Mouse (Mus musculus) neural tube, embryonic 15.5 days (tissue): ENCODE results near the gene Dpp9. TPM values are rescaled to one million over a fixed set of nuclear protein-coding genes. Genes with fewer than 3 reads are reported as not detected.

Source experiments
- ATAC-seq: fragments of 200-750 bp; cut with Nextera tagmentation; 2 replicates; pipeline ENCODE4 v1.8.0; 2017; ENCODE audit warnings: mild to moderate bottlenecking, moderate TSS enrichment, moderate library complexity; ENCODE audit not compliant: low FRiP score
- H3K27ac ChIP-seq: fragments of 300-500 bp; sonication (generic); replicated peaks from 2 replicates; pipeline ENCODE4 v1.5.1; 2015; ENCODE audit warnings: mild to moderate bottlenecking, inconsistent platforms
- H3K27me3 ChIP-seq: fragments of 300-500 bp; sonication (generic); replicated peaks from 2 replicates; pipeline ENCODE4 v1.6.1; 2015; ENCODE audit warnings: inconsistent platforms
- H3K36me3 ChIP-seq: fragments of 300-500 bp; sonication (generic); 2 replicates; pipeline ENCODE4 v1.6.1; 2015; ENCODE audit warnings: inconsistent platforms
- H3K4me1 ChIP-seq: fragments of 300-500 bp; sonication (generic); 2 replicates; pipeline ENCODE4 v1.6.1; 2015; ENCODE audit warnings: inconsistent platforms
- H3K4me2 ChIP-seq: fragments of 300-500 bp; sonication (generic); 2 replicates; pipeline ENCODE4 v1.6.1; 2015; ENCODE audit warnings: inconsistent platforms, mild to moderate bottlenecking, moderate library complexity
- H3K4me3 ChIP-seq: fragments of 300-500 bp; sonication (generic); replicated peaks from 2 replicates; pipeline ENCODE4 v1.5.1; 2015; ENCODE audit warnings: mild to moderate bottlenecking, inconsistent platforms
- H3K9ac ChIP-seq: fragments of 300-500 bp; sonication (generic); replicated peaks from 2 replicates; pipeline ENCODE4 v1.6.1; 2015; ENCODE audit warnings: mild to moderate bottlenecking, inconsistent platforms
- H3K9me3 ChIP-seq: fragments of 300-500 bp; sonication (generic); replicated peaks from 2 replicates; pipeline ENCODE4 v1.6.1; 2016; ENCODE audit warnings: inconsistent platforms
- WGBS: fragments of 180-500 bp; shearing (Covaris S2); methylation state at CpG from one replicate; pipeline ENCODE4 v1.1.7; 2015; ENCODE audit warnings: mixed read lengths; 5-methylcytosine and 5-hydroxymethylcytosine counted together
- polyA plus RNA-seq: library from polyadenylated mRNA; unstranded; fragments of >200 nt; fragmentation: Nextera tagmentation; extraction: Ambion mirVana; gene quantifications from 2 replicates; pipeline ENCODE4 v1.2.1, GENCODE M21; 2015

Gene Dpp9
- polyA plus RNA-seq, 1 experiment from 2014 or later, result 22.4 TPM

DNA sequence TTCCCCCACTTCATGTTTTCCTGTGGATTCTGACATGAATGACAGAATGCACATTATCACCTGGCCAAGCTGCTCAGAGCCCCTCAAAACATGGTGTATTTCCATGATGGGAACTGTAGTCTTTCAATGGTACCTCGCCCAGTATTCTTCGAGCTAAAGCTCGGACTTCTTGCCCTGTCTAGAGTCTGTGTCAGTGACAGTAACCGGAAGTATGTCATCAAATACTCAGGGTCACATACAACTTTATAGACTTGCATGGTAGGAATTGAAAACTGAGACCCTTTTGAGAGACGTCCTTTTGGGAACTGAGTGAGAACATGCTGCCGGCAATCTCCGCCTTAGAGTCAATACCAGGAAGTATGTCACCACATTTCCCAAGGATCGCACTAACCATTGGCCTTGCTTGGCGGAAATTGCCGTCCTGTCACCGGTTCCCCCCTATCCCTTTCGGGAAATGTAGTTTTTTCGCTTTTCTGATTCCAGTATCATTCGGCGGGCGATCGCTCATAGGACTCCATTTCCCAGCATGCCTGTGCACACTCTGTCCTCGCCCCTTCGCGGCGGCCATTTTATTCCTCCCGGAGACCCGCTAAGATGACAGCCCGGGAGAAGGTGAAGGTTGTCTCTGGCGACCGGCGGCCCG, 37.7 kb upstream of the Dpp9 start, which contains the start of gene Fem1a:
Gene Fem1a, plus strand, starts transcription at position 572 of the 643 bp plus-strand sequence.
- peak within 1 kb of the TSS; percentile 62 for H3K9ac ChIP-seq
- peak; percentile 92 for ATAC-seq
- under 1% methylated on average over 28 of the region's 28 CpGs for WGBS

GRCm38 (mm10) chr17:56255863-56256238, 37.1 kb upstream of the Dpp9 start:
- ATAC-seq, result peak; percentile 94

More for the DNA sequence above, 37.7 kb upstream of the Dpp9 start, which contains the start of gene Fem1a:
- Histone ChIP-seq H3K27ac (peak within 1 kb of the TSS; percentile 95), H3K9me3 (no peaks in the 10 kb centered on the region), H3K27me3 (no peaks in the 10 kb centered on the region), H3K4me1 (peaks cover 56% of the 10 kb centered on the region), H3K36me3 (peaks cover 24% of the 10 kb centered on the region), H3K4me2 (peak within 1 kb of the TSS; percentile 92), H3K4me3 (peak within 1 kb of the TSS; percentile 65)

DNA sequence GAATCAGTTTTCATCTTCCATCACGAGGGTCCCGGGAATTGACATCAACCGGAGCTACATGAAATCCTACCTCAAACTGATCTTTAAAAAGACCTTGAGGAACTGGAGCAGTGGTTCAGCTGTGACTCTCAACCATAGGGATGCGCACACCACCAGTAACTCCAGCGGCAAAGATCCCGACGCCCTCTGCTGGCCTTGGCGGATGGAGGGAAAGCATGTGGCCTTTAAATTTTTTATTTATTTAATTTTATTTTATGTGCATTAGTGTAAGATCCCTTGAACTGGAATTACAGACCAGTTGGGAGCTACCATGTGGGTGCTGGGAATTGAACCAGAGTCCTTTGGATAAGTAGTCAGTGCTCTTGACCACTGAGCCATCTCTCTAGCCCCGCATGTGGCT, 36.7 kb upstream of the Dpp9 start:
- WGBS, result 16% methylated on average over 9 of the region's 9 CpGs
- H3K27ac ChIP-seq, result peak overlapping the region; percentile 95
- ATAC-seq, result peak; percentile 35; the same call in 1 of the 2 replicates
- H3K36me3 ChIP-seq, result peaks cover 20% of the 10 kb centered on the region
- H3K4me3 ChIP-seq, result peak overlapping the region; percentile 65
- peak overlapping the region; percentile 36; the same call in 1 of the 2 replicates for H3K9ac ChIP-seq
- H3K4me1 ChIP-seq, result peaks cover 56% of the 10 kb centered on the region
- peak overlapping the region; percentile 92 for H3K4me2 ChIP-seq
- no peaks in the 10 kb centered on the region for H3K9me3 ChIP-seq
- no peaks in the 10 kb centered on the region for H3K27me3 ChIP-seq

More at GRCm38 (mm10) chr17:56255863-56256238, 37.1 kb upstream of the Dpp9 start:
- peaks cover 56% of the 10 kb centered on the region for H3K4me1 ChIP-seq
- peak overlapping the region; percentile 58 for H3K9ac ChIP-seq
- no peaks in the 10 kb centered on the region for H3K27me3 ChIP-seq
- H3K9me3 ChIP-seq, result no peaks in the 10 kb centered on the region
- H3K27ac ChIP-seq, result peak overlapping the region; percentile 95
- peaks cover 20% of the 10 kb centered on the region for H3K36me3 ChIP-seq
- peak overlapping the region; percentile 92 for H3K4me2 ChIP-seq
- H3K4me3 ChIP-seq, result peak overlapping the region; percentile 65
- under 1% methylated on average over 32 of the region's 32 CpGs for WGBS

DNA sequence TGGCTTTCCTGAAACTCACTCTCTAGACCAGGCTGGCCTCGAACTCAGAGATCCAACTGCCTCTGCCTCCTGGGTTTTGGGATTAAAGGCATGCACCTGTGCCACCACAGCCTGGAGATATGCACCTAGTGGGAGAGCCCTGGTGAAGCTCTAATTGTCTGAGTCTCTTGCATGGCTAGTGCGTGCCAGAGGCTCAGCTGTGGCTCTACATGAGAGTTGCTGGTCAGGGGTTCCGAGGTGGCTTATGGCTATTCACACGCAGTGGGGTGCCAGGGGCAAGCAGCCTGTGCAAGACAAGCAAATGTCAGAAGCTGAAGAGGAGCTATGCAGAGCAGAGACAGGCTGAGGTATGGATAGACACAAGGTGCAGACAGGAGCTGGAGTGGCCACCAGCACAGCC, 36.0 kb upstream of the Dpp9 start:
- Histone ChIP-seq H3K27me3 (no peaks in the 10 kb centered on the region), H3K4me2 (peak overlapping the region; percentile 92; the same call in 1 of the 2 replicates), H3K9me3 (no peaks in the 10 kb centered on the region), H3K9ac (no peak overlapping the region), H3K36me3 (peaks cover 14% of the 10 kb centered on the region), H3K4me3 (no peak overlapping the region), H3K4me1 (peaks cover 51% of the 10 kb centered on the region), H3K27ac (peak overlapping the region; percentile 95)
- no peak for ATAC-seq
- WGBS, result 78% methylated on average over 4 of the region's 4 CpGs

GRCm38 (mm10) chr17:56251136-56251829, 32.6 kb upstream of the Dpp9 start:
- Histone ChIP-seq H3K4me2 (peak overlapping the region; percentile 35), H3K27ac (peak overlapping the region; percentile 81), H3K4me3 (no peak overlapping the region), H3K27me3 (no peaks in the 10 kb centered on the region; the same call in 1 of the 2 replicates), H3K36me3 (no peaks in the 10 kb centered on the region), H3K9me3 (no peaks in the 10 kb centered on the region), H3K4me1 (peaks cover 26% of the 10 kb centered on the region), H3K9ac (no peak overlapping the region)
- ATAC-seq, result peak; percentile 23; the same call in 1 of the 2 replicates
- 15% methylated on average over 6 of the region's 6 CpGs for WGBS

DNA sequence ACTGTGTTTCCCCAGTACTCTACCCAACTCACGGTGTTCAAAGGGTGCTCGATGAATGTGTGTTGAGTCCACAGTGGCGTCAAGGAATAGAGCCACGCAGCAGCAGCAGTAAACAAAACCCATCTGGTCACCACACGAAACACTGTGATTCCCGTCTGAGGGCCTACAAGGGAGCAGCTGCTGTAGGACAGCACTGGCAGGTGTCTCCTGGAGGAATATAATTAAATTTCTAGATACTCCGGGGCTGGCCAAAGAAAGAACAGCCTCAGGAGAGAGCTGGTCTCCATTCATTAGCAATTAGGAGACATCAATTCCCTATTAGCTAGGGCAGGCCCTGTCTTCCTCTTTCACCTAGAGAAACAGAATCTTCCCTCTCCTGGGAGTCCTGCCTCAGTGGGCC, 26.9 kb upstream of the Dpp9 start:
- Histone ChIP-seq H3K27me3 (peaks cover 9% of the 10 kb centered on the region; the same call in 1 of the 2 replicates), H3K36me3 (no peaks in the 10 kb centered on the region), H3K4me2 (no peak overlapping the region), H3K9me3 (no peaks in the 10 kb centered on the region), H3K27ac (no peak overlapping the region), H3K4me3 (no peak overlapping the region), H3K9ac (no peak overlapping the region), H3K4me1 (peaks cover 20% of the 10 kb centered on the region)
- no peak for ATAC-seq
- 42% methylated on average over 7 of the region's 7 CpGs for WGBS

GRCm38 (mm10) chr17:56241541-56242401, 23.1 kb upstream of the Dpp9 start:
- Histone ChIP-seq H3K4me1 (peaks cover 16% of the 10 kb centered on the region; the same call in 1 of the 2 replicates), H3K4me2 (peak overlapping the region; percentile 64), H3K9me3 (no peaks in the 10 kb centered on the region), H3K4me3 (peak overlapping the region; percentile 51), H3K36me3 (no peaks in the 10 kb centered on the region), H3K27me3 (peaks cover 18% of the 10 kb centered on the region; the same call in 1 of the 2 replicates), H3K27ac (peak overlapping the region; percentile 58), H3K9ac (peak overlapping the region; percentile 58)
- ATAC-seq, result peak; percentile 94
- under 1% methylated on average over 33 of the region's 33 CpGs for WGBS

GRCm38 (mm10) chr17:56233818-56234469, 15.2 kb upstream of the Dpp9 start:
- Histone ChIP-seq H3K36me3 (no peaks in the 10 kb centered on the region), H3K4me1 (peaks cover 13% of the 10 kb centered on the region), H3K4me3 (peak overlapping the region; percentile 10; the same call in 1 of the 2 replicates), H3K4me2 (peak overlapping the region; percentile 50), H3K27ac (peak overlapping the region; percentile 60), H3K9me3 (no peaks in the 10 kb centered on the region), H3K9ac (no peak overlapping the region), H3K27me3 (no peaks in the 10 kb centered on the region)
- ATAC-seq, result peak; percentile 95
- WGBS, result under 1% methylated on average over 14 of the region's 14 CpGs

GRCm38 (mm10) chr17:56233389-56233788, 14.7 kb upstream of the Dpp9 start:
- Histone ChIP-seq H3K4me1 (peaks cover 13% of the 10 kb centered on the region), H3K4me3 (peak overlapping the region; percentile 10; the same call in 1 of the 2 replicates), H3K27ac (peak overlapping the region; percentile 60), H3K4me2 (peak overlapping the region; percentile 50), H3K9ac (no peak overlapping the region), H3K27me3 (no peaks in the 10 kb centered on the region), H3K36me3 (no peaks in the 10 kb centered on the region), H3K9me3 (no peaks in the 10 kb centered on the region)
- ATAC-seq, result peak; percentile 43; the same call in 1 of the 2 replicates
- 43% methylated on average over 8 of the region's 8 CpGs for WGBS

GRCm38 (mm10) chr17:56229943-56230342, 11.2 kb upstream of the Dpp9 start:
- Histone ChIP-seq H3K9ac (no peak overlapping the region), H3K4me3 (no peak overlapping the region), H3K4me1 (peaks cover 13% of the 10 kb centered on the region), H3K4me2 (no peak overlapping the region), H3K27me3 (no peaks in the 10 kb centered on the region), H3K27ac (no peak overlapping the region), H3K9me3 (no peaks in the 10 kb centered on the region), H3K36me3 (no peaks in the 10 kb centered on the region)
- 61% methylated on average over 10 of the region's 10 CpGs for WGBS
- no peak for ATAC-seq

DNA sequence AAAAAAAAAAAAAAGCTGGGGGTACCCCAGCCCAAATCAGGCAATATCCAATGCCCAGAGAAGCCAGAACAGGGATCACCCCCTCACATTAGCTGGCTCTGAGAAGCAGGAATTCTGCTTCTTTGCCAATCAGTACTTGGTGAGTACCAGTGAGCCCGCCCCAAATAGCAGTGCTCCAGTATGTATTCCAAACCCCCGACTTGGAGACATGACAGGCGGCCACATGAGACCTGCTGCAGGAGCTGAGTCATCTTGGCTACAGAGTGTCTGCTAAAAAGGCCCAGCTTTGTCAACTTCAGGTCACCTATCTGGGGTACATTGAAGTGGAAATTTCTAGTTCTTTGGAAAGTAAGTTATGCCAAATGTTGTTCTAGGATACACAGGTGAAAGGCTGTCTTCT, 7.9 kb upstream of the Dpp9 start:
- 78% methylated on average over 3 of the region's 3 CpGs for WGBS
- no peak overlapping the region for H3K4me3 ChIP-seq
- no peaks in the 10 kb centered on the region for H3K36me3 ChIP-seq
- no peaks in the 10 kb centered on the region for H3K9me3 ChIP-seq
- H3K9ac ChIP-seq, result no peak overlapping the region
- H3K27ac ChIP-seq, result no peak overlapping the region
- no peak overlapping the region for H3K4me2 ChIP-seq
- no peaks in the 10 kb centered on the region for H3K27me3 ChIP-seq
- no peaks in the 10 kb centered on the region for H3K4me1 ChIP-seq
- ATAC-seq, result no peak
